Comparison of ENCODE assay signal across 10 mouse cellular contexts in the genomic region with DNA sequence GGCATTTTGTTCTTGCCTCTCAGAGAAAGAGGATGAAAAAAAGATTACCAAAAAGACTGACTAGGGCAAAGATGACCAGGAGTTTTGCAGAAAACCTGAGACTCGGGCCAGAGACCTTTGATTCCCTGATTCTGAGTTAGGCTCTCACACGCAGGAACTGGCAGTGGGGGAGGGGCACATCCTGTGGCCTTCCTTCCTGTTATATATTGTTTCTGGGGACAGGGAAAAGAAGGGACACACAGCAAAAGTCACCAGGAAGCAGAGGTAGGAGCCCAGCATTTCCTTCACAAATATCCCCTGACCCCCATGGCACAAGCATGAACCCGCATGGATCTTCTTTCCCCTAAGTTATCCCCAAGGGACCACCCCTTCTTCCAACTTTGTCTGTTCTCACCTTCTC. TPM values are rescaled to one million over a fixed set of nuclear protein-coding genes. Genes with fewer than 3 reads are reported as not detected.
A peak's percentile ranks its signal among the peaks of the same experiment; 100 is the strongest.
DNase-seq lines count a peak whose midpoint lies in the region; ATAC-seq and TF ChIP-seq lines count a peak whose summit lies in the region.
"Had no signal": no experiment of that assay in that cellular context is flagged by ENCODE, and none has a peak within 500 bp of the region (broad histone marks: within the 10 kb centered on the region; RNA-seq: fewer than 3 reads in every experiment).

No protein-coding gene starts in this region.

- H3K4me3 ChIP-seq in liver, postnatal 0 days (ENCODE audit: low read depth, low read length), result no peak overlapping the region
- H3K4me3 ChIP-seq: erythroblast, embryonic 14.5 days had no signal

- H3K4me2 ChIP-seq in liver, postnatal 0 days (ENCODE audit: low read depth, low read length), result peak overlapping the region; percentile 40

- ATAC-seq in liver, postnatal 0 days, result no peak
- ATAC-seq: Patski had no signal

- 47% methylated on average over 3 of the region's 3 CpGs for WGBS in liver, postnatal 0 days (ENCODE audit: insufficient replicate concordance)

- H3K9me3 ChIP-seq in liver, postnatal 0 days (ENCODE audit: low read length), result no peaks in the 10 kb centered on the region

- no peak overlapping the region for H3K9ac ChIP-seq in liver, postnatal 0 days (replicated peaks)

- H3K27me3 ChIP-seq in liver, postnatal 0 days (ENCODE audit: insufficient read depth, low read length), result no peaks in the 10 kb centered on the region
- H3K27me3 ChIP-seq: Patski had no signal

- H3K27ac ChIP-seq in liver, postnatal 0 days (ENCODE audit: low read depth), result peak overlapping the region; percentile 40; the same call in 1 of the 2 replicates

- intact Hi-C loops in heart, postnatal 36 days (cut with DNase I), result no loop called here

- DNase-seq in adrenal gland, adult 2 months, result peak; percentile 40
- DNase-seq in adrenal gland, postnatal 4 days (ENCODE audit: low spot score in 2 of 2), result no peak
- DNase-seq in adrenal gland, postnatal 14 days, result peak; percentile 62
- peak; percentile 32 to 36 for DNase-seq in heart, postnatal 36 days
- peak; percentile 46 for DNase-seq in liver, postnatal 0 days
- no peak for DNase-seq in spleen, adult 18-20 months
- no peak for DNase-seq in layer of hippocampus, adult 18-20 months (ENCODE audit: low spot score in 2 of 2)
- no peak for DNase-seq in frontal cortex, postnatal 10 days (ENCODE audit: low spot score in 2 of 2)

- TF ChIP-seq CTCF in liver, postnatal 0 days (IDR thresholded peaks at IDR 0.05; ENCODE audit: low read depth), result no peak

- H3K4me1 ChIP-seq in liver, postnatal 0 days (ENCODE audit: insufficient read depth), result peaks cover 15% of the 10 kb centered on the region

- TF ChIP-seq EP300 in liver, postnatal 0 days (IDR thresholded peaks at IDR 0.05; ENCODE audit: low read depth), result no peak

- 0 out of 2 replicates have a peak, but pooled peaks cover 2% of the 10 kb centered on the region for H3K36me3 ChIP-seq in liver, postnatal 0 days (replicated peaks; ENCODE audit: insufficient read depth, low read length)

RNA-seq across cellular contexts. Expression of a gene that starts 2.6 kb away (rescaled TPM):
- 1 to 10 TPM; 1.5 to 3.2 TPM for total RNA-seq in adrenal gland, adult 2 months (2021)
- 3.5 and 3.7 TPM in 2 replicates for polyA plus RNA-seq in adrenal gland, adult 2 months (2012; rRNA removed)
- 1 to 10 TPM; 5.8 to 6.7 TPM for total RNA-seq in adrenal gland, postnatal 4 days (2021)
- total RNA-seq in adrenal gland, postnatal 14 days (2021), result 2.4 and 3.4 TPM in 2 replicates
- 1 to 10 TPM; 1.4 to 1.5 TPM for total RNA-seq in heart, postnatal 36 days (2021)
- polyA plus RNA-seq in liver, postnatal 0 days (2015; fragmentation: Nextera tagmentation; extraction: Ambion mirVana), result 1.7 and 1.8 TPM in 2 replicates
- 1 to 10 TPM; 1.5 to 1.9 TPM for total RNA-seq in layer of hippocampus, adult 18-20 months (2021)

RNA-seq across cellular contexts. Expression of a gene that starts 24.1 kb away (rescaled TPM):
- 10 to 100 TPM in 1 of 2 experiments, 1 to 10 TPM in 1; 6.9 to 10.2 TPM for total RNA-seq in adrenal gland, adult 2 months (2021)
- 0.80 and 1.4 TPM in 2 replicates for polyA plus RNA-seq in adrenal gland, adult 2 months (2012; rRNA removed)
- 10 to 100 TPM; 17.0 TPM for total RNA-seq in adrenal gland, postnatal 4 days (2021)
- total RNA-seq in adrenal gland, postnatal 14 days (2021), result 12.0 and 15.3 TPM in 2 replicates
- total RNA-seq in heart, postnatal 36 days (2021), result 1 to 10 TPM; 2.7 to 5.0 TPM
- 3.7 TPM in 2 replicates for polyA plus RNA-seq in liver, postnatal 0 days (2015; fragmentation: Nextera tagmentation; extraction: Ambion mirVana)
- 10 to 100 TPM; 10.1 to 11.8 TPM for total RNA-seq in layer of hippocampus, adult 18-20 months (2021)

Comparison
In these comparisons a context has a peak if more than half of its experiments do, and no peak if none do; other contexts are left out.
1. DNase-seq: peak in adrenal gland, adult 2 months (single experiment), adrenal gland, postnatal 14 days (single experiment), heart, postnatal 36 days (2 of 2) and liver, postnatal 0 days (single experiment); none in adrenal gland, postnatal 4 days (0 of 2), spleen, adult 18-20 months (0 of 2), layer of hippocampus, adult 18-20 months (0 of 2) and frontal cortex, postnatal 10 days (0 of 2).